Mouse (Mus musculus): ENCODE results near the gene Hoxa10. TPM values are rescaled to one million over a fixed set of nuclear protein-coding genes. Genes with fewer than 3 reads are reported as not detected.

Gene Hoxa10
- polyA plus RNA-seq (2017; shearing (Covaris generic)) = not detected

DNA sequence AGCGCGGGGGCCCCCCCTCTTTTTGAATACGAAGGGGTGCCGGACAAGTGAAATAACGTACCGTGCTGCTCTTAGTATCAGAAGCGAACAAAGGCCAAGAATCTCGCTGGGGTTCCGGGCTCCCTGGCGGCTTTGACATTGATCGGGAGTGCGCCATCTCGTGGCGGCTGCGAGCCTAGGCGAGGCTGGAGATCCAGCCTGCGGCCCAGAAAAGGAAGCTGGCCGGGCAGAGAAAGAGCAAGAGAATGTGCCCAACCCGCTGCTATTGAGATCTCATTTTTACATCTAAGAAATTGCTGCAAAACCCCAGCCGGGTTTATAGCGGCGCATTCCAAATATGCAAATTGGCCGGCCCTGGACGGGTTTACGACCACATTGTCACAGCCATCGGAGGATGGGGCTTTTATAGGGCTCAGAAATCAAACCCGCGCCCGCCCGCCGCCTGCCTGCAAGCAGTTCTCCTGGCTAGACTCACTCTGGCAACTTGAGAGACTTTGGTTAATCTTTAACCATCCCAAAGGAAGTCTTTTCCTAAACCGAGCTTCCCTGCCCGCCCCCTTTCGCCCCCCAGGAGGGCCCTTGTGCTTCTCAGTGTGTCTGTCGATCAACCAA lies at the start of gene Hoxa10:
Gene Hoxa10 (minus strand): TSS at position 466 of the 612 bp plus-strand sequence.

DNA sequence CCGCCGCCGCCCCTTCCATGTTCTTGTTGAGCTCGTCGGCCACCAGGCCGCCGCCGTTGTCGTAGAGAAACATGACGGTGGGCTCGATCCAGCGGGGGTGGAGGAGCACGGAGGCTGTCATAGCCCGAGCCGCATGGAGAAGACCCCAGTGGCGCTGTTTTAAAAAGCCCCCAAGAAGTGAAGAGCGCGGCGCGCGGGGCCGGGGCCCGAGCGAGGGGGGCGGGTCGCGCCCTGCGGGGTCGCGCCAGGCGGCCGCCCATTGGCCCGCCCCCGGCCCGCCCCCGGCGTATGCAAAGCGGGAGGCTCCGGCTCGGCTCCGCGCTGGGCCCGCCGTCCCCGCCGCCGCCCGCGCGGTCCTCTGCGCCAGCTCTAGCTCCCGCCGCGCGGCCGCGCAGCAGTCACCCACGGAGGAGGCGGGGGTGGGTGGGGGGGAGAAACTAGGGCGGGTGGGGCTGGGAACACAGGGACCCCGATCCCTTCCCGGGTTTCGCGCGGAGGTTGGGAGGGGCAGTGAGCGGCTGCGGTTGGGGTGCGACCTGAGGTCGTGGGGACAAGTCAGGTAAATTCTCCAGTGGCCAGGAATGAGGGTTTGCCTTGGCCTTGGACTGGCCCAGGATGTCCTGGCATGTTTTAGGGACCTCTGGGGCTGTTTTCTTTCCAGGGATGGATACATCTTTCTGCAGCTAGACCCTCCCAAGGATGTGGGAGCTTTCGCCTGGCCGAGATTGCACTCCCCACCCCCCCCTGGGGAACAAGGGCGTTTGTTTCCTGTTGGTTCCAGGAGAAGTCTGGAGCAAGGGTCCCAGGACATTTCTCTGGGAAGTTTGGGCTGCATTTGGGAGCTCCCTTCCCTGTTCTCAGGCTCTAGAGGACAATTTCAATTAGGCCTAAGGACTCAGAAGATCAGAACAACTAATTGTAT lies 20.3 kb upstream of the Hoxa10 start, which contains the start of gene Hoxa13:
Gene Hoxa13 (minus strand): TSS at position 227 of the 922 bp plus-strand sequence.

GRCm38 (mm10) chr6:52245757-52246142 lies 5.1 kb upstream of the Hoxa10 start, which contains the start of gene Hoxa11:
TSS of gene Hoxa11 (minus strand) at chr6:52245810.

DNA sequence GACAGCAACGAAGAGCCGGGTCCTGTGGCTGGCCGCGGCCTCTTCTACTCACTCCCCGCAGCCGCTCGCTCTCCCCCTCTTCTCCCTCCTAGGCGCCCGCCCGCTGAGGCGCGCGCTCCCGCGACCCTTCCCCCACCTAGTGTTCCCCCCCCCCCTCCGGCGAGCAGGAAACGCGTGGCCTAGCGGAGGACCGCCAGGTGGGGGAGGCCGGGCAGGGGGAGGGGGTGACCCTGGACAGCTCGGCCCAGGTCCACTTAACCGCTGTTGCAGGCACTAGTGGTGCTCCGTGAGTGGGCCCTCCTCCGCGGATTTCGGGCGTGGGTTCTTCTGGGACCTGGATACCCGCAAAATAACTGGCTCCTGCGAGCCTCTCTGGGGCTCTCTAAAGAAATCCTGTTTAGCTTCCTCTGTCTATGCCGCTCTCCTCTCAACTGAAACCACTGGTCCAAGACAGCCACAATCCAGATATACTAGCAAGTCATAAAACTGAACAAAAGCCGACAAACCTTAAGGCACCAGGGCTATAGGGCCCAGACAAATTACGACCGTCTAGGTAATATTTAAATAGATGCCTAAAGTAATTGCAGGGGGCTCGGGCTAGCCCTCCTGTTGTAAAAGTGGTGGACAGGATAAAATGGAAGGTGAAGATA lies 10.0 kb downstream of the Hoxa10 start, which contains the start of gene Hoxa9:
Gene Hoxa9 (minus strand): TSS at position 574 of the 650 bp plus-strand sequence.

GRCm38 (mm10) chr6:52221337-52221992 lies 19.2 kb downstream of the Hoxa10 start, which contains the start of gene Hoxa7:
TSS of gene Hoxa7 (minus strand) at chr6:52221854.

DNA sequence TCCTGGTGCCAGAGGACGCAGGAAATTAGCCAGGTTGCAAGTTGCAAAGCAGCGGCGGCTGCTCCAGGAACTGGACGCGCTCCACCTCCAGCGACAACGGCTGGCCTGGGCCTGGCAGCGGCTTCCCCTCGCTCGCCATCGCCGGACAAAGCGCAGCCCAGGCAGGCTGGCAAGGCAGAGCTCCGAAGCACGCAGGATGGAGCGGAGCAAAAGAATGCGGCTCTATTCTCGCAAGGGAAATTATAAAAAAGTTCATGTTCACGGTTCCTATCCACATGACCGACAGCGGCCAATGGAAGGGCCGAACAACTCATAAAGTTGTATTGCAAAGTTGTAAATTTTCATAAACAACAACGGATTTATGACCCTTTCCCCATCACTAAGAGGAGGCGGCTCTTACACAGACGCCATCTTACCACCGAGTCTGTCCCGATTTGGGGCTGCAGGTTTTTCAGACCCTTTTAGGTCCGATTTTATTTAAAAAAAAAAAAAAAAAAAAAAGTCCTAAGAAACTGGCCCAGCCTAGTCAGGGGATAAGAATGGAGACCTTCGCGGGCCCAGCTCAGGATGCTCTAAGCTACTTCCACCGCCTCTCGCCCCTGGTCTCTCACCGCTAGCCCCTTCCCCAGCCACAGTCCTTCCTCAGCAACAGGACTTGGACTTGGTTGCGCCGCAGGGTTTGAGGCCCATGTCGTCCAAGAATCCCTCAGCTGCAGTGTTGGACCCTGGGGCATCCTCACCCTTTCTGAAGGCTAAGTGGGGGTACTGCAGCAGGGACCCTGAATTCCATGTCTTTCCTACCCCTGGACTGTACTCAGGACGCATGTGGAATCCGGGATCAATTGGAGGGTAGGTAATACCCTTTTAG lies 27.3 kb downstream of the Hoxa10 start, which contains the start of the genes Hoxa3 and Gm28308:
Gene Hoxa3 (minus strand): TSS at position 218 of the 868 bp plus-strand sequence.
Gene Gm28308 (minus strand): TSS at position 221 of the 868 bp plus-strand sequence.

DNA sequence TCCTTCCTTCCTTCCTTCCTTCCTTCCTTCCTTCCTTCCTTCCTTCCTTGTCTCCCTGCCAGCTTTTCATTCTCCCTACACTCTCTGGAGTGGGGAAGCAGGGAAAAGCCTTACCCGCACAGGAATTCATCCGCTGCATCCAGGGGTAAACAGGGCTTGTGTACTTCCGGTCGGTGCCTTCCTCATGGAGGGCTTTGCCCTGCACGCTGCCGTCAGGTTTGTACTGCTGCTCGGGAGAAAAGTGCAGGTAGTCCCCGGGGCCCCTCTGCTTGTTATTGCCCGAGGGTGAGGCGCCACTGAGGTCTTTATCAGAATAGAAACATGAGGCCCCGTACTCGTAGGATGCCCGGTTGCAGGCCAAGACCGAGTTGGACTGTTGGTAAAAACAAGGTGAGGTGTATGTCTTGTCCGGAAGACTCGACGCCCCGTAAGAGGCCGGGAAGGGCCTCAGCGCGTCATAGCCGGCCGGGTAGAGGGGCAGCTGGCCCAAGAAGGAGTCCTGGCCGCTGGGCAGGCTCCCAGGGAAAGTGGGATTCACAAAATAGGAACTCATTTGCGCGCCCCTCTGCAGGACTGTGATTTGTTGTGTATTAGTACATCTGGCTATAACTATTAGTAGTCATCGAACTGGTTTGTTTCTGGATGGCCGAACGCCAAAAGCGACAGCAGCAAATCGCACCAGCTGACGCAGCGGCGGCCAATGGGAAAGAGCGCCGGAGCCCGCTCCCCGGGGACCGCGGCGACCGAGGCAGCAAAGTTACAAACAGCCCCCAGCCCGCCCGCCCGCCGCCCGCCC lies 32.4 kb downstream of the Hoxa10 start, which contains the start of gene Hoxa6:
Gene Hoxa6 (minus strand): TSS at position 651 of the 796 bp plus-strand sequence.

DNA sequence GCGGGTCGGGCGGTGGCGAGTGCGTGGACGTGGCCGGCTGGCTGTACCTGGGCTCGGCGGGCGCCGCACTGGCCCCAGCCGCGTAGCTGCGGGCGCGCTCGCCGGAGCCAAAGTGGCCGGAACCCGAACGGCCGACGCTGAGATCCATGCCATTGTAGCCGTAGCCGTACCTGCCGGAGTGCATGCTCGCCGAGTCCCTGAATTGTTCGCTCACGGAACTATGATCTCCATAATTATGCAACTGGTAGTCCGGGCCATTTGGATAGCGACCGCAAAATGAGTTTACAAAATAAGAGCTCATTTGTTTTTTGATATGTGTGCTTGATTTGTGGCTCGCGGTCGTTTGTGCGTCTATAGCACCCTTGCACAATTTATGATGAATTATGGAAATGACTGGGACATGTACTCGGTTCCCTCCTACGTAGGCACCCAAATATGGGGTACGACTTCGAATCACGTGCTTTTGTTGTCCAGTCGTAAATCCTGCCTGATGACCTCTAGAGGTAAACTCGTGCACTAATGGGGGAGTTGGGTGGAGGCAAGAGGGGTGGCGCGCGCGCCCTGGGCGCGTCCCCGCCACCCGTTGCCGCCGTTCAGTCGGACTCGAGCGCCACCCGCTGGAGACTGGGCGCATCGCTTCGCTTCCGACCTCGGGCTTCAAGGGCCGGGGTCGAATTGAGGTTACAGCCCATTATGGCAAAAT lies 36.5 kb downstream of the Hoxa10 start, which contains the start of gene Hoxa5:
Gene Hoxa5 (minus strand): TSS at position 538 of the 703 bp plus-strand sequence.

GRCm38 (mm10) chr6:52190906-52191810 lies 49.5 kb downstream of the Hoxa10 start, which contains the start of gene Hoxa4:
TSS of gene Hoxa4 (minus strand) at chr6:52191753.

Other genes starting within 250 kb of the Hoxa10 start
- gene Skap2, start 228.3 kb downstream of the Hoxa10 start, polyA plus RNA-seq (2017; shearing (Covaris generic)) = 19.7 TPM
- not detected for gene Hoxa1, start 82.5 kb downstream of the Hoxa10 start, polyA plus RNA-seq (2017; shearing (Covaris generic))
- gene Hoxa2, start 76.0 kb downstream of the Hoxa10 start, polyA plus RNA-seq (2017; shearing (Covaris generic)) = not detected
- gene 5730596B20Rik, start 63.4 kb downstream of the Hoxa10 start, polyA plus RNA-seq (2017; shearing (Covaris generic)) = not detected
- not detected for gene Hoxa4, start 49.1 kb downstream of the Hoxa10 start, polyA plus RNA-seq (2017; shearing (Covaris generic))
- 0.16 TPM for gene Hoxa5, start 36.3 kb downstream of the Hoxa10 start, polyA plus RNA-seq (2017; shearing (Covaris generic))
- gene Hoxa6, start 32.1 kb downstream of the Hoxa10 start, polyA plus RNA-seq (2017; shearing (Covaris generic)) = not detected
- not detected for gene Hoxa3, start 27.5 kb downstream of the Hoxa10 start, polyA plus RNA-seq (2017; shearing (Covaris generic))
- gene Gm28308, start 27.5 kb downstream of the Hoxa10 start, polyA plus RNA-seq (2017; shearing (Covaris generic)) = not detected
- 0.38 TPM for gene Hoxa7, start 19.0 kb downstream of the Hoxa10 start, polyA plus RNA-seq (2017; shearing (Covaris generic))
- gene Hoxa9, start 9.8 kb downstream of the Hoxa10 start, polyA plus RNA-seq (2017; shearing (Covaris generic)) = 0.17 TPM
- gene Hoxa11, start 5.0 kb upstream of the Hoxa10 start, polyA plus RNA-seq (2017; shearing (Covaris generic)) = not detected
- gene Hoxa13, start 20.0 kb upstream of the Hoxa10 start, polyA plus RNA-seq (2017; shearing (Covaris generic)) = not detected
- not detected for gene Evx1, start 72.6 kb upstream of the Hoxa10 start, polyA plus RNA-seq (2017; shearing (Covaris generic))